Mouse (Mus musculus) forebrain, embryonic 14.5 days (tissue): ENCODE measurements at regions not wholly inside any gene's neighbourhood (a gene's known extent, or its start where the extent isn't known, plus 50 kb on each side); places are given as distances from the start of the nearest gene placed in this dataset.

ENCODE experiments used
- ATAC-seq: fragments of 200-750 bp; cut with Nextera tagmentation; 2 replicates; pipeline ENCODE4 v1.8.0; 2017; ENCODE audit warnings: mild to moderate bottlenecking, moderate library complexity
- DNase-seq: peaks from one replicate; pipeline ENCODE4 v3.0.0-alpha.2; 2015; ENCODE audit warnings: low spot score
- H3K27ac ChIP-seq: fragments of 300-500 bp; sonication (generic); 2 replicates; pipeline ENCODE4 v1.5.1; 2014; ENCODE audit warnings: low read depth, mild to moderate bottlenecking, control low read depth, low read length, moderate library complexity
- H3K27me3 ChIP-seq: fragments of 300-500 bp; sonication (generic); replicated peaks from 2 replicates; pipeline ENCODE4 v1.6.1; 2014; ENCODE audit warnings: low read length, control low read depth, mixed read lengths; ENCODE audit not compliant: control insufficient read depth, insufficient read depth
- H3K36me3 ChIP-seq: fragments of 300-500 bp; sonication (generic); 2 replicates; pipeline ENCODE4 v1.6.1; 2014; ENCODE audit warnings: low read length, control low read depth; ENCODE audit not compliant: control insufficient read depth, insufficient read depth
- H3K4me1 ChIP-seq: fragments of 300-500 bp; sonication (generic); 2 replicates; pipeline ENCODE4 v1.6.1; 2014; ENCODE audit warnings: antibody characterized with exemption, low read length, control low read depth; ENCODE audit not compliant: control insufficient read depth, insufficient read depth
- H3K4me2 ChIP-seq: fragments of 300-500 bp; sonication (generic); 2 replicates; pipeline ENCODE4 v1.6.1; 2014; ENCODE audit warnings: mild to moderate bottlenecking, control low read depth, low read length
- H3K4me3 ChIP-seq: fragments of 300-500 bp; sonication (generic); 2 replicates; pipeline ENCODE4 v1.5.1; 2014; ENCODE audit warnings: low read depth, low read length, control low read depth
- H3K9ac ChIP-seq: fragments of 300-500 bp; sonication (generic); 2 replicates; pipeline ENCODE4 v1.6.1; 2014; ENCODE audit warnings: mild to moderate bottlenecking, low read length, control low read depth, moderate library complexity
- H3K9me3 ChIP-seq: fragments of 300-500 bp; sonication (generic); replicated peaks from 2 replicates; pipeline ENCODE4 v1.6.1; 2016; ENCODE audit warnings: low read length, control low read depth, mixed read lengths; ENCODE audit not compliant: control insufficient read depth
- WGBS: fragments of 180-500 bp; shearing (Covaris S2); extraction: QIAGEN DNeasy Blood & Tissue Kit; methylation state at CpG from one replicate; pipeline ENCODE4 v1.1.7; 2014; 5-methylcytosine and 5-hydroxymethylcytosine counted together

- Histone ChIP-seq H3K27me3 (no peaks in the 10 kb centered on the region), H3K9me3 (no peaks in the 10 kb centered on the region), H3K9ac (no peak overlapping the region), H3K4me3 (no peak overlapping the region), H3K4me1 (no peaks in the 10 kb centered on the region), H3K27ac (no peak overlapping the region), H3K36me3 (no peaks in the 10 kb centered on the region), H3K4me2 (no peak overlapping the region)
- ATAC-seq (no peak), DNase-seq (no peak)
- WGBS, result 80% methylated on average over 6 of the region's 6 CpGs
Observed at GRCm38 (mm10) chr13:52078561-52078960, 232.1 kb downstream of the Gadd45g start.

- Histone ChIP-seq H3K36me3 (no peaks in the 10 kb centered on the region), H3K27ac (no peak overlapping the region), H3K4me2 (no peak overlapping the region), H3K4me1 (no peaks in the 10 kb centered on the region), H3K9me3 (no peaks in the 10 kb centered on the region), H3K9ac (no peak overlapping the region), H3K4me3 (no peak overlapping the region), H3K27me3 (no peaks in the 10 kb centered on the region)
- ATAC-seq (no peak), DNase-seq (peak; percentile 11)
- WGBS, result 74% methylated on average over 14 of the region's 14 CpGs
Observed at GRCm38 (mm10) chr13:52079678-52080246, 233.3 kb downstream of the Gadd45g start.

- H3K9ac ChIP-seq, result no peak overlapping the region
- no peak overlapping the region for H3K27ac ChIP-seq
- no peaks in the 10 kb centered on the region for H3K4me1 ChIP-seq
- no peak overlapping the region for H3K4me2 ChIP-seq
- ATAC-seq (no peak), DNase-seq (no peak)
- no peaks in the 10 kb centered on the region for H3K9me3 ChIP-seq
- H3K36me3 ChIP-seq, result no peaks in the 10 kb centered on the region
- WGBS, result 79% methylated on average over 9 of the region's 9 CpGs
- no peaks in the 10 kb centered on the region for H3K27me3 ChIP-seq
- H3K4me3 ChIP-seq, result no peak overlapping the region
Observed at GRCm38 (mm10) chr13:52083601-52084455, 237.3 kb downstream of the Gadd45g start.

GRCm38 (mm10) chr13:52085110-52085509 lies 238.6 kb downstream of the Gadd45g start:
- Histone ChIP-seq H3K27me3 (no peaks in the 10 kb centered on the region), H3K27ac (no peak overlapping the region), H3K4me3 (no peak overlapping the region), H3K36me3 (no peaks in the 10 kb centered on the region), H3K4me2 (no peak overlapping the region), H3K9ac (no peak overlapping the region), H3K9me3 (no peaks in the 10 kb centered on the region), H3K4me1 (no peaks in the 10 kb centered on the region)
- ATAC-seq, result no peak
- WGBS, result 58% methylated on average over 3 of the region's 3 CpGs
- no peak for DNase-seq

GRCm38 (mm10) chr13:52088319-52088718 lies 241.8 kb downstream of the Gadd45g start:
- Histone ChIP-seq H3K4me1 (no peaks in the 10 kb centered on the region), H3K36me3 (no peaks in the 10 kb centered on the region), H3K27me3 (no peaks in the 10 kb centered on the region), H3K4me2 (no peak overlapping the region), H3K27ac (no peak overlapping the region), H3K9ac (no peak overlapping the region), H3K9me3 (no peaks in the 10 kb centered on the region; the same call in 1 of the 2 replicates), H3K4me3 (no peak overlapping the region)
- ATAC-seq, result no peak
- DNase-seq, result no peak
- WGBS, result 42% methylated on average over 8 of the region's 8 CpGs

- Histone ChIP-seq H3K27ac (no peak overlapping the region), H3K4me3 (no peak overlapping the region), H3K36me3 (no peaks in the 10 kb centered on the region), H3K4me1 (no peaks in the 10 kb centered on the region), H3K9me3 (no peaks in the 10 kb centered on the region; the same call in 1 of the 2 replicates), H3K27me3 (no peaks in the 10 kb centered on the region), H3K9ac (no peak overlapping the region), H3K4me2 (no peak overlapping the region)
- DNase-seq, result peak; percentile 27
- 65% methylated on average over 4 of the region's 4 CpGs for WGBS
- ATAC-seq, result no peak
Observed at GRCm38 (mm10) chr13:52090365-52090764, 243.9 kb downstream of the Gadd45g start.

- Histone ChIP-seq H3K4me3 (no peak overlapping the region), H3K27ac (no peak overlapping the region), H3K36me3 (no peaks in the 10 kb centered on the region), H3K9ac (no peak overlapping the region), H3K4me2 (no peak overlapping the region), H3K4me1 (no peaks in the 10 kb centered on the region), H3K9me3 (no peaks in the 10 kb centered on the region; the same call in 1 of the 2 replicates), H3K27me3 (no peaks in the 10 kb centered on the region)
- WGBS, result 89% methylated on average over 7 of the region's 7 CpGs
- ATAC-seq (no peak), DNase-seq (no peak)
Observed at GRCm38 (mm10) chr13:52094785-52095184, 248.3 kb downstream of the Gadd45g start.

GRCm38 (mm10) chr13:52096506-52096905 lies 250.0 kb downstream of the Gadd45g start:
- H3K36me3 ChIP-seq, result no peaks in the 10 kb centered on the region
- no peak for DNase-seq
- ATAC-seq, result no peak
- no peaks in the 10 kb centered on the region for H3K4me1 ChIP-seq
- H3K9me3 ChIP-seq, result no peaks in the 10 kb centered on the region; the same call in 1 of the 2 replicates
- H3K27ac ChIP-seq, result no peak overlapping the region
- H3K27me3 ChIP-seq, result no peaks in the 10 kb centered on the region
- 84% methylated on average over 7 of the region's 7 CpGs for whole genome bisulfite sequencing
- no peak overlapping the region for H3K4me2 ChIP-seq
- H3K9ac ChIP-seq, result no peak overlapping the region
- no peak overlapping the region for H3K4me3 ChIP-seq

GRCm38 (mm10) chr13:52105989-52106642 lies 259.6 kb downstream of the Gadd45g start:
- Histone ChIP-seq H3K4me3 (no peak overlapping the region), H3K36me3 (no peaks in the 10 kb centered on the region), H3K9me3 (no peaks in the 10 kb centered on the region), H3K4me2 (no peak overlapping the region), H3K27ac (no peak overlapping the region), H3K9ac (no peak overlapping the region), H3K4me1 (peaks cover 14% of the 10 kb centered on the region), H3K27me3 (no peaks in the 10 kb centered on the region)
- 69% methylated on average over 9 of the region's 9 CpGs for WGBS
- ATAC-seq, result no peak
- no peak for DNase-seq
